Mouse (Mus musculus): ENCODE measurements at regions not wholly inside any gene's neighbourhood (a gene's known extent, or its start where the extent isn't known, plus 50 kb on each side); places are given as distances from the start of the nearest gene placed in this dataset.

GRCm38 (mm10) chr13:71653939-71654467, 309.5 kb downstream of the Irx1 start:
- no peak for DNase-seq (ENCODE audit: low spot score in 2 of 2)

GRCm38 (mm10) chr13:71653212-71653938, 310.1 kb downstream of the Irx1 start:
- DNase-seq (ENCODE audit: low spot score in 2 of 2): no peak

DNA sequence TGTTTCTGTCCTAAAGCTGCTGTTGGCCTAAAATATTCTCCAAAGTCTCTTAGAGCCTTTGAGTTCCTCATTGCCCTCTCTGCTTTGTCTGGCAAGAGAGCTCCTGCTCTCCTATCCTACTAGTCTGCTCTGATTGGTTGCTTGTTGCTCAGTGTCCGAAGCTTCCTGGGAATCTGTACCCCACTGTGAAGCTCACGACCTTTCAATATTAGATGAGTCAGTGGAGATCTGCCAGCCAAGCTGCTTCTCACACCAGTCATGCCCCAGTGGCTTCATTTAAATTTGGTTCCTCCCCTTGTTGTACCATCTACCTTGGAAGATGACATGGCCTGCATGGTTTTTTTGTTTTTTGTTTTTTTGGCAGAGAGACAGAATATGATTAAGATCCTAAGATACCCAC, 313.6 kb downstream of the Irx1 start:
- no peak for DNase-seq (ENCODE audit: low spot score in 2 of 2)

DNA sequence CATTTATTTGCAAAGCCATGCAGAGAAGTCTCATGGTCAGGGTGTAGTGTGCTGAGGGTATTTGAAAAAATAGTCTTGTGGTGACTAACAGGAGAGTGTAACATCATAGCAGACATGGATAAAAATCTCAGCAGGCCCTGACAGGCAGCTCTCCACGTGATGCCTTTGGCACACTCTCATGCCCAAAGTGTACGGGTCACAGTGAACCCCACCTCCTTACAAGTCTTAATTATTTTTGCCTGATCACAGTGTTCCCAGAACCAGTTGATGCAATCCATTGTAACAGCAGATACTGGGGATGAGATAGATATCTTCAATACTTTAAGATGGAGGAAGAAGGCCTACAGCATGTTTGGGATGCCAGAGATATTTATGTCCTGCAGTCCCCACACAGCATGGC, 314.5 kb downstream of the Irx1 start:
- no peak for DNase-seq (ENCODE audit: low spot score in 2 of 2)

GRCm38 (mm10) chr13:71631447-71631846, 332.1 kb downstream of the Irx1 start:
- no peak for DNase-seq (ENCODE audit: low spot score in 2 of 2)

DNA sequence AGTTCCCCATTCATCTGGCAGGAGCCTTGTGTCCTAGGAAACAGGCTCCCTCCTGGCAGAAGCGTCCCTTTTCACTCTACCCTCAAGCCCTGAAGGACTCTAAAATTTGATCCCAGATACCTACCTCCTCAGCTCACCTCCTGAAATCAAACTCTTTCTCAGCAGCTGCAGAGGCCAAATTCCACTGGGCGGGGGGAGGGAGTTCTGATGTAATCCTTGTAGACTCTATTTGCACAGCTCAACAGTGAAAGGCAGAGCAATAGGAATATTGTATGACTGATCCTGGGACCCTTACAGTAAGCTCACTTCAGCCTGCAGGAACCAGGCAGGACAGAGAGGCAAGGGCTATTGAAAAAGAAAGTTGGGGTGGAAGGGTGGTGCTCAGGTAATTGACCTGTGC, 346.3 kb downstream of the Irx1 start:
- DNase-seq (ENCODE audit: low spot score in 2 of 2): no peak

- DNase-seq (ENCODE audit: low spot score in 2 of 2): no peak
These were observed 350.9 kb downstream of the Irx1 start for GRCm38 (mm10) chr13:71612393-71613179.

DNA sequence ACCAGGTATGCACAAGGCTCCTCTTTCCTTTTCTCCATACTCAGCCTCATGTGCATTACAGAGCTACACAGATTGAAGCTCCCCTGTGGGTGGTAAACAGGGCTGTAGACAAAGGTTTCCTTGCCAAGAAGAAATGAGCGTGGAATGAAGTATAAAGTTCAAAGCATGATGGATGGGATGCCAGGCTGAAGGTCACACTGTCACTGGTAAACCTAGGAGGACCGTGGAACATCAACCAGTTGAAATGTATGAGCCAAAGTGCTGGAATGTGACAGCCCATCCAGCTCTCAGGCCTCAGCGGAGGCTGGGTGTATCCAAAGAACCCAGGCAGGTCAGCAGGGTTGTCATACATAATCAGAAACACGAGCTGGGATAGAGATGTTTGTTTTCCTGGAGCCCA, 381.0 kb downstream of the Irx1 start:
- no peak for DNase-seq (ENCODE audit: low spot score in 2 of 2)

DNA sequence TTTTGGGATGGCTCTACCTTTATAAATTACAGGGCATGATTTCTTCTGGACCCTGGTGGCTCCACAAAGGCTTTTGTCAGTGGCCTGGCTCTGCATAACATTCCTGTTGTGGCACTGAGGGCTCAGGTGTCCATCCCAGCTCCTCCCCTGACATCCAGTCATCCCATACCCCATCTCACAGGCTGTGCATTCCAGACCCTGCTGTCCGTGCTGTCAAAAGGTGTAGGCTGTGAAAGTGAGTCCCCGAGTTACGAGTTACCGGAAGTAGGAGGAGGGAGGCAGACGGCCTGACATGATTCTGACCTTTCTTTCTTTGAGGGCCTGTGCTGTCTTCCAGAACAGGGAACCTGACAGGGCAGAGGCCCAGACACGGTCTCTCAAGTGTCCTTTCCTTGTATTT, 397.6 kb downstream of the Irx1 start:
- no peak for DNase-seq (ENCODE audit: low spot score in 2 of 2)

DNA sequence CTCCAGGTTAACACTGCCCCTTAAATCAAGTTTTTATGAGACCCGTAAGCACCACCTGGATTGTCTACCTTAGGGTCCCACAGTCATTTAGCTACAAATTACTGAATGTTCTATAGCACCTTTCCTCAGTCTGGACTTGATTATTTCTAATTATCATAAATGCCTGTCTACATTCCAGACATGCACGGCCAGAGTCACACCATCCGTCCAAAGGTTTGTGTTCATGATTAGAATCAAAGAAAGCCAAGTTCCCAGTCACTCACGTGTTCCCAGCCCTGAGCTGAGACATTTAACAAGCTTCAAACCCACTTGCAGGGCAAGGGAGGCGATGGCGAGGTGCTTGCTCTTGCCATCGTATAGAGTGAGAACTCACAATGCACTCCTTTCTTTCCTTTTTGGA, 398.1 kb downstream of the Irx1 start:
- no peak for DNase-seq (ENCODE audit: low spot score in 2 of 2)

GRCm38 (mm10) chr13:71558477-71559215, 404.9 kb downstream of the Irx1 start:
- DNase-seq (ENCODE audit: low spot score in 2 of 2): no peak

DNA sequence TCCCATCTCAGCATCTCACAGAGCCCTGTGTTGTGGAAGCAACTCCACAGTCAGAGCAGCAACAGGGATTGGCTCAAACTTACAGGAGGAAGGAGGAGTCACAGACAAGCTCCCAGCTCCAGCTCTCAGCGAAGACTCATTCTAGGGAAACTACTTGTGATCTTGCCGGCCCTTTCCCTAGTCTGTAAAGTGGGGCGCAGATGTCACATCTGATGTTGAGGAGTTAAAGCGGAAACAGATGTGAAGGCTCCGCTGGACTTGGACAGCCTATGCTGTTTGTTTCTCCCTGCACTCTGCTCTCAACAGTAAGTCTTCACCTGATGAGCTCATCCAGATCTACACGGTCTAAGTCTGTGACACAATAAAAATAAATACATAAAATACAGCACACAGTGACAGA, 408.1 kb downstream of the Irx1 start:
- DNase-seq (ENCODE audit: low spot score in 2 of 2): no peak

DNA sequence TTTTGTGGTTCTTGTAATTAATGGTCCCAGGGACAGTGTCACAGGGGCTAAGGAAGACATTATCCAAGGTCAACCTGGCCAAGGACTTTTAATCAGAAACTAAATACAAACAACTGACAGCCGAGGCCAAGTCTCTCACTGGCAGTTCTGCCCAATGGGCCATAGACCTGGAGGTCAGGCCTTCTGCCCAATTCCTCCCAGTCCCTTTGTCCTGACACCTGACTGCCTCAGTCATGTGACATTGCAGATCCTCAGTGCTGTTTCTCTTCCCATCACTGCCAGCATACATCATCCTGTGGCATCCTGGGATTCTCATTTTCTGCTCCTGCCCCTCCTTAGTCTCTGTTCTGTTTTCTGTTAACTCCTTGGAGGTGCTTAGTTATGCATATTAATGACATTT, 413.4 kb downstream of the Irx1 start:
- no peak for DNase-seq (ENCODE audit: low spot score in 2 of 2)

DNA sequence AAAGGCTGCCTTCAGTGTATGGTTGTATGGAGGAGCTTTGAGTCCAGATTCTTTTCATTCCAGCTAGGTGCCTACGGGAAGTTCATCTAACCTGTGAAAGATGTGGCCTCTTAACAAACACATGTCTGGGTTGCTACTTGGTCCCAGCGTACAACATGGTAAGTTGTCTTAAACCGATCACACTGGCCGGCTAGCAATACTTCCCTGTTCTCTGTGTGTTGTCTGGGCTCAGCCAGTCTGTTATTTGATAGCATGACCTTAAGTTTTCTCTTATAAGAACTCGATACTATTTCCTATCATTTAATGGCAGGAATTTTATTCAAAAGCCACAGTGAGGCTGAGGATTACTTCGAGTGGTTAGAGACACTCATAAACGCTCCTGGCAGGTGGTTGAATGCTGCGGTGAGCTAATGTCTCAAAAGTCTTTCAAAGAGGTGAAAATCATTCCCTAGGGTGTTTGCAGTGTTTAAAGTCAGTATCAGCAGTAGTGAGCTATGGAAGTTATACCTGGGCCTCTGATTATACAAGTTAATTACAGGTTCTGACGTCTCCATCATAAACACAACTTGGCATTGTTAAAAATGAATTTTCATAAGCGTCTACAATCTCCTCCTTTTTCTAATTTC, 414.2 kb downstream of the Irx1 start:
- DNase-seq (ENCODE audit: low spot score in 2 of 2): no peak

- no peak for DNase-seq (ENCODE audit: low spot score in 2 of 2)
These were observed 425.3 kb downstream of the Irx1 start for GRCm38 (mm10) chr13:71538226-71538625.

GRCm38 (mm10) chr13:71532796-71533351, 430.6 kb downstream of the Irx1 start:
- no peak for DNase-seq (ENCODE audit: low spot score in 2 of 2)

GRCm38 (mm10) chr13:71529397-71530122, 434.0 kb downstream of the Irx1 start:
- no peak for DNase-seq (ENCODE audit: low spot score in 2 of 2)

DNA sequence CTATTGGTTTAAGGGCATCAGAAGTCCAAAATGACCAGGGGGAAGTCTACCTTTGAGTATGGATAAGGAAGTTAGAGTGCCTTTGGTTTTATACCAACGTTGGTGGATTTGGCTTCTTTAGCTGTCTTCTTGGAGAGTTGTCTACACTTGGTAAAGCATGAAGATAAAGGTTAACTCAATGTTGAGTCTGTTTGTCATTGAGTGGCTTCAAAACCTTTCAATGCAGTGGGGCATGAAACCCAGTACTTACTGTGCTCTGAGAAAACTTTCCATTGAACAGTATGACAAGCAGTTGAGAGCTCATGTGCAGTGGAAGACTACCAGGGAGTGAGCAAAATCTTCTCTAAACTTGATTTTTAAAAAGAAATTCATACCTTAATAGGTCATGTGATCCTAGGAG, 445.7 kb downstream of the Irx1 start:
- DNase-seq (ENCODE audit: low spot score in 2 of 2): no peak

- no peak for DNase-seq (ENCODE audit: low spot score in 2 of 2)
These were observed 450.3 kb downstream of the Irx1 start for GRCm38 (mm10) chr13:71513204-71513603.

- DNase-seq (ENCODE audit: low spot score in 2 of 2): no peak
These were observed 455.5 kb downstream of the Irx1 start for GRCm38 (mm10) chr13:71507956-71508401.

DNA sequence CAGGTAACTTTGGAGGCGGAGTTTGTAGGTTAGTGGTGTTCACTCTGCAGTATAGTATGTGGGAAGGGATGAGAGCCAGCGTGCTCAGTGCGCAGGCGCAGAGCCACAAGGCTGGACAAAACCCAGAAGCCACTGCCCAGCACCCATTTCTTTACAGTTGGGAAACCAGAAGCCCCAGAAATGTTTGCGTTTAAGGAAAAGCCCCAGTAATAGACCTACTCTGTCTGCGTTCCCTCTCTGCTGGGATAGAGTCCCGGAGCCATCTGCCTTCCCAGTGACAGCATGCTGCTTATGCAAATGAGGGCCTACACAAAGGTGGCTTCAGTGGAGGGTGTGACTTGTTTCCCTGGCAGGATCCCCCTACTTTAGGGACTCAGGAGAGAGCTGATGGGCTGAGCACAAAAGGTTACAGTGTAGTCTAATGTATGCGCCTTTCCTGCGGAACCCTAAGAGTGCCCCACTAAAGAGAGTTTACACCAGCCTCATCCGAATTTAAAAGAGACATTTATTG, 456.0 kb downstream of the Irx1 start:
- DNase-seq (ENCODE audit: low spot score in 2 of 2): no peak
